16 mouse cellular contexts compared by ENCODE assay signal in the genomic region with DNA sequence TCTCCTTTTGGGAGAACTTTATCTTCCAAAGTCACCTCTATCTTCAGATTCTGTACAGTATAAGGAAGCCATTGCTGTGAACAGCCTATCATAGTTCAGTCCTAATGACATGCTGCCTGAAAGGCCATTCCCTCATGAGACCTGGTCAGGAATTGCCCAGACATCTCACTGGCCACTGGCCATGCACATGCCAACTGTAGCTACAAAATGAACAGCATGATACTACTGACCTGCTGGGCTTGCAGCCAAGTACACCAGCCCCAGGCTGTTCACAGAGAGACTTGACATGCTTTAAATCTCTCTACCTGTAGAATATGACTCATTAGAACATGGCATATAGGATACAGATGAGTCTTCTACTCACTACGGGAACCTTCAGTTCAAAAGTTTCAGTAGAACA.
A peak's percentile ranks its signal among the peaks of the same experiment; 100 is the strongest.
DNase-seq lines count a peak whose midpoint lies in the region; ATAC-seq and TF ChIP-seq lines count a peak whose summit lies in the region.
"Had no signal": no experiment of that assay in that cellular context is flagged by ENCODE, and none has a peak within 500 bp of the region (broad histone marks: within the 10 kb centered on the region; RNA-seq: fewer than 3 reads in every experiment).

No protein-coding gene starts in this region.

- WGBS in hindbrain, postnatal 0 days, result 82% methylated on average over 1 of the region's 1 CpGs
- 92% methylated on average over 1 of the region's 1 CpGs for WGBS in hindbrain, embryonic 10.5 days

- no peaks in the 10 kb centered on the region for H3K27me3 ChIP-seq in hindbrain, postnatal 0 days (ENCODE audit: insufficient read depth, low read length)
- no peaks in the 10 kb centered on the region for H3K27me3 ChIP-seq in hindbrain, embryonic 10.5 days (ENCODE audit: insufficient read depth, poor library complexity, severe bottlenecking)
- H3K27me3 ChIP-seq: forebrain, embryonic 13.5 days; liver, embryonic 12.5 days; neural tube, embryonic 13.5 days; stomach, embryonic 15.5 days had no signal

- ATAC-seq in cerebellum, adult (ENCODE audit: insufficient number of reproducible peaks, low FRiP score, low TSS enrichment), result no peak
- ATAC-seq in hindbrain, postnatal 0 days, result 0 out of 2 replicates have a peak, but pooled peaks have one; percentile 21
- ATAC-seq: forebrain, embryonic 13.5 days; liver, embryonic 12.5 days had no signal

- DNase-seq in cerebellum, adult 11 months, result peak; percentile 46
- DNase-seq in hindbrain, postnatal 0 days (ENCODE audit: low spot score), result peak; percentile 67
- DNase-seq in hindbrain, embryonic 10.5 days (ENCODE audit: low spot score), result no peak
- DNase-seq in adrenal gland, postnatal 25 days, result peak; percentile 27
- peak; percentile 93 to 94 for DNase-seq in cerebellum, postnatal 14 days
- DNase-seq in ovary, postnatal 36 days (ENCODE audit: low spot score), result no peak
- no peak for DNase-seq in urinary bladder, postnatal 25 days (ENCODE audit: low spot score)
- DNase-seq: B cell, adult 2 months; thymus, postnatal 4 days had no signal

- peaks cover 10% of the 10 kb centered on the region for H3K4me1 ChIP-seq in hindbrain, postnatal 0 days (ENCODE audit: insufficient read depth, low read length)
- H3K4me1 ChIP-seq in hindbrain, embryonic 10.5 days (replicated peaks), result no peaks in the 10 kb centered on the region
- H3K4me1 ChIP-seq: liver, embryonic 12.5 days; stomach, embryonic 15.5 days had no signal

- H3K9ac ChIP-seq in hindbrain, postnatal 0 days (replicated peaks; ENCODE audit: low read length), result no peak overlapping the region
- H3K9ac ChIP-seq: forebrain, embryonic 13.5 days; liver, embryonic 12.5 days; neural tube, embryonic 13.5 days; stomach, embryonic 15.5 days had no signal

- no peaks in the 10 kb centered on the region for H3K36me3 ChIP-seq in hindbrain, postnatal 0 days (ENCODE audit: insufficient read depth, low read length)
- no peaks in the 10 kb centered on the region for H3K36me3 ChIP-seq in hindbrain, embryonic 10.5 days
- H3K36me3 ChIP-seq: liver, embryonic 12.5 days; neural tube, embryonic 13.5 days; stomach, embryonic 15.5 days had no signal

- H3K4me2 ChIP-seq in hindbrain, postnatal 0 days (ENCODE audit: low read depth, low read length), result no peak overlapping the region
- H3K4me2 ChIP-seq: forebrain, embryonic 13.5 days; liver, embryonic 12.5 days; neural tube, embryonic 13.5 days; stomach, embryonic 15.5 days had no signal

- H3K4me3 ChIP-seq in hindbrain, postnatal 0 days (ENCODE audit: low read length), result no peak overlapping the region
- H3K4me3 ChIP-seq in hindbrain, embryonic 10.5 days, result no peak overlapping the region
- H3K4me3 ChIP-seq: forebrain, embryonic 13.5 days; heart, adult 2 months; layer of hippocampus, adult 2 months; liver, embryonic 12.5 days; neural tube, embryonic 13.5 days; stomach, embryonic 15.5 days had no signal

- TF ChIP-seq CTCF in hindbrain, postnatal 0 days (IDR thresholded peaks at IDR 0.05; ENCODE audit: low read depth), result no peak

- no peaks in the 10 kb centered on the region for H3K9me3 ChIP-seq in hindbrain, postnatal 0 days (ENCODE audit: low read length)
- no peaks in the 10 kb centered on the region for H3K9me3 ChIP-seq in hindbrain, embryonic 10.5 days
- H3K9me3 ChIP-seq: forebrain, embryonic 13.5 days; liver, embryonic 12.5 days; neural tube, embryonic 13.5 days; stomach, embryonic 15.5 days had no signal

- H3K27ac ChIP-seq in hindbrain, postnatal 0 days, result no peak overlapping the region
- H3K27ac ChIP-seq in hindbrain, embryonic 10.5 days, result no peak overlapping the region
- H3K27ac ChIP-seq: forebrain, embryonic 13.5 days; heart, adult 2 months; layer of hippocampus, adult 2 months; liver, embryonic 12.5 days; neural tube, embryonic 13.5 days; stomach, embryonic 15.5 days had no signal

Comparison
In these comparisons a context has a peak if more than half of its experiments do, and no peak if none do; other contexts are left out.
1. DNase-seq: peak in cerebellum, adult 11 months (single experiment), hindbrain, postnatal 0 days (single experiment), adrenal gland, postnatal 25 days (single experiment) and cerebellum, postnatal 14 days (2 of 2); none in hindbrain, embryonic 10.5 days (single experiment), ovary, postnatal 36 days (single experiment) and urinary bladder, postnatal 25 days (single experiment).